Mouse (Mus musculus) intestine, embryonic 16.5 days (tissue): ENCODE results near the gene Idh3g. TPM values are rescaled to one million over a fixed set of nuclear protein-coding genes. Genes with fewer than 3 reads are reported as not detected.
"Not testable (repeated sequence)": the region's sequence is repeated elsewhere in the genome, so short reads cannot be mapped to it uniquely, and the experiment has no call there.

Experiments
- ATAC-seq: fragments of 200-750 bp; cut with Nextera tagmentation; 2 replicates; pipeline ENCODE4 v1.8.0; 2017; ENCODE audit warnings: moderate TSS enrichment, moderate library complexity
- H3K27ac ChIP-seq: fragments of 300-500 bp; sonication (generic); 2 replicates; pipeline ENCODE4 v1.5.1; 2014; ENCODE audit warnings: mild to moderate bottlenecking, low read length
- H3K27me3 ChIP-seq: fragments of 300-500 bp; sonication (generic); replicated peaks from 2 replicates; pipeline ENCODE4 v1.6.1; 2014; ENCODE audit warnings: low read length, control low read depth, mixed read lengths; ENCODE audit not compliant: control insufficient read depth, insufficient read depth
- H3K36me3 ChIP-seq: fragments of 300-500 bp; sonication (generic); 2 replicates; pipeline ENCODE4 v1.6.1; 2014; ENCODE audit warnings: low read length, control low read depth; ENCODE audit not compliant: control insufficient read depth, insufficient read depth
- H3K4me1 ChIP-seq: fragments of 300-500 bp; sonication (generic); 2 replicates; pipeline ENCODE4 v1.6.1; 2014; ENCODE audit warnings: low read length, control low read depth, mixed read lengths; ENCODE audit not compliant: control insufficient read depth, insufficient read depth
- H3K4me2 ChIP-seq: fragments of 300-500 bp; sonication (generic); 2 replicates; pipeline ENCODE4 v1.6.1; 2014; ENCODE audit warnings: low read depth, low read length, control low read depth
- H3K4me3 ChIP-seq: fragments of 300-500 bp; sonication (generic); 2 replicates; pipeline ENCODE4 v1.5.1; 2014; ENCODE audit warnings: mild to moderate bottlenecking, low read length
- H3K9ac ChIP-seq: fragments of 300-500 bp; sonication (generic); 2 replicates; pipeline ENCODE4 v1.6.1; 2014; ENCODE audit warnings: low read depth, low read length
- H3K9me3 ChIP-seq: fragments of 300-500 bp; sonication (generic); 2 replicates; pipeline ENCODE4 v1.6.1; 2016; ENCODE audit warnings: low read length, control low read depth; ENCODE audit not compliant: control insufficient read depth
- WGBS: fragments of 180-500 bp; shearing (Covaris S2); extraction: QIAGEN DNeasy Blood & Tissue Kit; methylation state at CpG from one replicate; pipeline ENCODE4 v1.1.7; 2014; 5-methylcytosine and 5-hydroxymethylcytosine counted together
- polyA plus RNA-seq: library from polyadenylated mRNA; unstranded; fragments of >200 nt; fragmentation: Nextera tagmentation; extraction: Ambion mirVana; gene quantifications from 2 replicates; pipeline ENCODE4 v1.2.1, GENCODE M21; 2015

The Idh3g gene
- polyA plus RNA-seq, 1 experiment from 2014 or later, result 269 TPM

DNA sequence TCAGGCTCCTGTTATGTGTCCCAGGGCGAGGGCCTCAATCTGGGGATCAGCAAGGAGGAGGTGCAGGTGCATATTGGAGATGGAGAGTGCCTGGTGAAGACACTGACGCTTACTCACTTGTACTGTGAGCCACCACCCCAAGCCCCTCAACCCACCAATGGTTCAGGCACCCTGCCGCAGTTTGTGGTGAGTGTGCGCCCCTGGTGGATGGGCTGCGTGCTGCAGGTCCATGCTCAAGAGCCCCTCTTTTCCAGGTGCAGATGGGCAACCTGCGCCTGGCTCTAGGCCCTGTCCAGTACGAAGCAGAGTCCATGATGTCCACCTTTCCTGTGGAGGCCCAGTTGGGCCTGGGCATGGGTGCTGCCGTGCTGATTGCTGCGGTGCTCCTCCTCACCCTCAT, 19.4 kb downstream of the Idh3g start:
- H3K4me1 ChIP-seq, result no peaks in the 10 kb centered on the region
- H3K9me3 ChIP-seq, result no peaks in the 10 kb centered on the region
- WGBS, result 56% methylated on average over 9 of the region's 9 CpGs

DNA sequence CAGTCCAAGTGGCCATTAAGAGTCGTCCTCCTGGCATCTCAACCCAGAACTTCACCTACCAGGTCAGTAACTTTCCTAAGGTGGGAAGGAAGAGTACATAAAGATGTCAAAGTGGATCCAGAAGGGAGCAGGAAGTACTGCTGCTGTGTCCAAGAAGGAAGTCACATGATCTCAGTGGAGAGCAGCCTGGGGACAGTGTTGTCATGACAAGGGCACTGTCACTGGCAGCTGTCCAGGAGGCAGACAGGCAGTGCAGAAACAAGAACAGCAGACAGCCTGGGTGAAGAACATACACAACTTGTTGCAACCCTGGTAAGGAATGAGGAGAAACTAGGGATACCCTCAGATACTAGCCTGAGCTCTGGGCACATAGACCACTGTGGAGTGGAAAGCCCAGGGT, 21.4 kb downstream of the Idh3g start:
- no peaks in the 10 kb centered on the region for H3K27me3 ChIP-seq
- 81% methylated on average over 1 of the region's 1 CpGs for WGBS
- H3K4me1 ChIP-seq, result no peaks in the 10 kb centered on the region
- H3K36me3 ChIP-seq, result no peaks in the 10 kb centered on the region
- no peak overlapping the region for H3K4me3 ChIP-seq
- ATAC-seq, result no peak
- H3K9ac ChIP-seq, result no peak overlapping the region
- no peaks in the 10 kb centered on the region for H3K9me3 ChIP-seq
- H3K27ac ChIP-seq, result no peak overlapping the region
- H3K4me2 ChIP-seq, result no peak overlapping the region

More for the DNA sequence above, 19.4 kb downstream of the Idh3g start:
- Histone ChIP-seq H3K27me3 (no peaks in the 10 kb centered on the region), H3K36me3 (no peaks in the 10 kb centered on the region), H3K4me3 (no peak overlapping the region), H3K4me2 (no peak overlapping the region), H3K9ac (no peak overlapping the region), H3K27ac (no peak overlapping the region)
- no peak for ATAC-seq

GRCm38 (mm10) chrX:73758611-73759290, 27.9 kb downstream of the Idh3g start:
- Histone ChIP-seq H3K4me1 (no peaks in the 10 kb centered on the region), H3K27me3 (no peaks in the 10 kb centered on the region; the same call in 1 of the 2 replicates), H3K36me3 (no peaks in the 10 kb centered on the region), H3K4me2 (no peak overlapping the region), H3K9ac (no peak overlapping the region), H3K4me3 (no peak overlapping the region), H3K27ac (no peak overlapping the region), H3K9me3 (no peaks in the 10 kb centered on the region)
- 84% methylated on average over 13 of the region's 13 CpGs for WGBS
- no peak for ATAC-seq

GRCm38 (mm10) chrX:73756334-73757140, 30.2 kb downstream of the Idh3g start, which contains the start of gene Plxnb3:
TSS of gene Plxnb3 (plus strand) at chrX:73757090.
- no peaks in the 10 kb centered on the region for H3K36me3 ChIP-seq
- H3K4me2 ChIP-seq, result no peak within 1 kb of the TSS
- H3K9ac ChIP-seq, result no peak within 1 kb of the TSS
- no peak within 1 kb of the TSS for H3K4me3 ChIP-seq
- no peak within 1 kb of the TSS for H3K27ac ChIP-seq
- no peaks in the 10 kb centered on the region for H3K4me1 ChIP-seq
- no peaks in the 10 kb centered on the region; the same call in 1 of the 2 replicates for H3K27me3 ChIP-seq
- ATAC-seq, result no peak
- WGBS, result 64% methylated on average over 5 of the region's 5 CpGs
- H3K9me3 ChIP-seq, result no peaks in the 10 kb centered on the region

DNA sequence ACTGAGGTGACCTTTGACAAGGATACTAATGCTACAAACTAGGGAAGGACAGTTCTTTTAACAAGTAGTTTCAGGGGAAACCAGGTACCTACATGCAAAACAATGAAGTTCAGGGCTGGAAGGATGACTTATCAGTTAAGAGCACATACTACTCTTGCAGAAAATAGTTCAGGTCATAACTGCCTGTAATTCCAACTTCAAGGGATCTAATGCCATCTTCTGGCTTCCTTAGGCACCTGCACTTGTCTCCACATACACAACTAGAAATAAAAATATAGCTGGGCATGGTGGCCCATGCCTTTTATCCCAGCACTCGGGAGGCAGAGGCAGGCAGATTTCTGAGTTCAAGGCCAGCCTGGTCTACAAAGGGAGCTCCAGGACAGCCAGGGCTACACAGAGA, 37.7 kb downstream of the Idh3g start:
- WGBS, result 94% methylated on average over 1 of the region's 1 CpGs
- no peak for ATAC-seq
- H3K36me3 ChIP-seq, result no peaks in the 10 kb centered on the region
- no peak overlapping the region for H3K4me3 ChIP-seq
- no peak overlapping the region for H3K9ac ChIP-seq
- H3K27me3 ChIP-seq, result no peaks in the 10 kb centered on the region
- H3K27ac ChIP-seq, result no peak overlapping the region
- H3K4me2 ChIP-seq, result no peak overlapping the region
- no peaks in the 10 kb centered on the region for H3K4me1 ChIP-seq
- no peaks in the 10 kb centered on the region for H3K9me3 ChIP-seq

- peak; percentile 85 for ATAC-seq
- Histone ChIP-seq H3K4me1 (no peaks in the 10 kb centered on the region), H3K27me3 (no peaks in the 10 kb centered on the region), H3K9me3 (no peaks in the 10 kb centered on the region), H3K36me3 (no peaks in the 10 kb centered on the region), H3K4me2 (no peak overlapping the region), H3K4me3 (no peak overlapping the region), H3K9ac (no peak overlapping the region), H3K27ac (no peak overlapping the region)
- 52% methylated on average over 1 of the region's 1 CpGs for WGBS
These were observed 41.8 kb downstream of the Idh3g start for GRCm38 (mm10) chrX:73744774-73745481.

DNA sequence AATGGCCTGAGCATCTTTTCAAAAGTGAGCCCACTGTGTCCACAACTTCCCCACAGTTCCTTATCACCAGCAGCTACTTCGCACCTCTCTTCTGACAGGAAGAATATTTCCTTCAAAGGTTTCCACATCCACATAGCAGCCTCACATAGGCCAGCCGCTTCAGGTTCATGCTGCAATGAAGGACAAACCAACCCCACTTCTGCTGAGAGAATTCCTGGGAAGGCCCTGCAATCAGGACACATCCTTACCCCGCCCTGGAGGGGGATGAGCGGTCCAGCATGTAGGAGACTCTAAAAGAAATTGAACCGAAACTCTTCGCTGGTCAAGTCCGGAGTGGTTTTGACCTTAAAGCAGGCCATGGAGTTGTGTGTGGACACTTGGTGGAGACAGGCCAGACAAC, 46.9 kb downstream of the Idh3g start:
- 96% methylated on average over 7 of the region's 7 CpGs for WGBS
- not testable (repeated sequence) for H3K27me3 ChIP-seq, H3K9me3 ChIP-seq, H3K36me3 ChIP-seq, H3K9ac ChIP-seq, H3K4me1 ChIP-seq, ATAC-seq, H3K4me3 ChIP-seq, H3K27ac ChIP-seq, H3K4me2 ChIP-seq

DNA sequence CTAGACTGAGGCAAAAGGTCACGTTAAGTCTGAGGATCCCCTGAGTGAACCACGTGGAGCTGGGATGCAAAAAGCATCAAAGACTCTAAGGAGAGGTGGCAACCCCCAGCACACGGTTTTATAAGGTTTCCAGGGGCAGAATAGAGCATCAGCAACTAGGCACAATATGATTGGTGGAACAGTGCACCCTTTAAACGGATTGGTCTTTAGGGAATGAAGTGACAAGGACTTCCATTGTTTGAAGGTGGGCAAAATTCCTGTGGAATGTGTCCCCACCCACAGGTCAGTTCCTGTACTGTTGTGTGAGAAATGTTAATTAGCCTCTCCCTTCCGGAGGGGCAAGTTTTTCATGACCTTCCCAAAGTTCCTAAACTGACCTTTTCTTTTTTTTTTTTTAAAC, 47.5 kb downstream of the Idh3g start:
- no peak for ATAC-seq
- Histone ChIP-seq H3K36me3 (no peaks in the 10 kb centered on the region), H3K27me3 (no peaks in the 10 kb centered on the region; the same call in 1 of the 2 replicates), H3K4me3 (no peak overlapping the region), H3K9ac (no peak overlapping the region), H3K4me2 (no peak overlapping the region), H3K9me3 (no peaks in the 10 kb centered on the region), H3K27ac (no peak overlapping the region), H3K4me1 (no peaks in the 10 kb centered on the region)
- WGBS, result 58% methylated on average over 5 of the region's 5 CpGs

GRCm38 (mm10) chrX:73738155-73738554, 48.5 kb downstream of the Idh3g start:
- Histone ChIP-seq H3K4me3 (no peak overlapping the region), H3K27ac (no peak overlapping the region), H3K36me3 (no peaks in the 10 kb centered on the region), H3K4me1 (no peaks in the 10 kb centered on the region), H3K9ac (no peak overlapping the region), H3K4me2 (no peak overlapping the region), H3K9me3 (no peaks in the 10 kb centered on the region), H3K27me3 (no peaks in the 10 kb centered on the region; the same call in 1 of the 2 replicates)
- WGBS, result 56% methylated on average over 1 of the region's 1 CpGs
- no peak for ATAC-seq
